Mouse (Mus musculus): ENCODE measurements around the gene Syf2.

The Syf2 gene

GRCm38 (mm10) chr4:134968605-134968976, 37.9 kb downstream of the Syf2 start:
- DNase-seq (ENCODE audit: low read depth, low spot score), result no peak

GRCm38 (mm10) chr4:134975261-134975928, 44.7 kb downstream of the Syf2 start:
- DNase-seq (ENCODE audit: low read depth, low spot score), result no peak

DNA sequence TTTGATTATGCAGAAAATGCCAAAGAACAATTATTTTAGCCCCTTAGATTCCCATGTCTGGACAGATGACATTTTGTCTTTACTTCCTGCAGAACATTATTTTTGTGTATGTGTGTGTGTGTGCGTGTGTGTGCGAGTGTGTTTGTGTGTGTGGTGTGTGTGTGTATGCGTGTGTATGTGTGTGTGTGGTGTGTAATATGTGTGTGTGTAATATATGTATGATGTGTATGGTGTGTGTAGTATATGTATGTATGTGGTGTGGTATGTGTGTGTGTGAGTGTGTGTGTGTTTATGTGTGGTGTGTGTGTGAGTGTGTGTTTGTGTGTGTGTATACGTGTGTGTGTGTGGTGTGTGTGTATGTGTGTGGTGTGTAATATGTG, 45.2 kb downstream of the Syf2 start:
- no peak for DNase-seq (ENCODE audit: low read depth, low spot score)

- no peak for DNase-seq (ENCODE audit: low read depth, low spot score)
Observed at GRCm38 (mm10) chr4:134978930-134979329, 48.2 kb downstream of the Syf2 start.

DNA sequence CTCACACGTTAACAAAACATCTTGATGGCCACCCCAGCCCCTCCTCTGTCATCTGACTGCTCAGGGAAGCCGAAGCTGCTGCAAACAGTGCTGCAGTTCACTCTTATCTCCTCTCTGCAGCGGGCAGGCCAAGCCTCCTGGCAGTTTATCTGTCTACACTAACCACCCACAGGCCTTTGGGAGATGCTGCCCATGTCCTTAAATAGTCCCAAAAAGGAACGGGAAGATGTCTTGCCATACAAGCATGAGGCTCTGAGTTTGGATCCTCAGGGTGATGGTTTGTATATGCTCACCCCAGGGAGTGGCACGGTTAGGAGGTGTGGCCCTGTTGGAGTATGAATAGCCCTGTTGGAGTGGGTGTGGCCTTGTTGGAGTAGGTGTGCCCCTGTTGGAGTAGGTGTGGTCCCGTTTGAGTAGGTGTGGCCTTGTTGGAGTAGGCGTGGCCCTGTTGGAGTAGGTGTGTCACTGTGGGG, 51.3 kb downstream of the Syf2 start:
- DNase-seq (ENCODE audit: low read depth, low spot score), result no peak

DNA sequence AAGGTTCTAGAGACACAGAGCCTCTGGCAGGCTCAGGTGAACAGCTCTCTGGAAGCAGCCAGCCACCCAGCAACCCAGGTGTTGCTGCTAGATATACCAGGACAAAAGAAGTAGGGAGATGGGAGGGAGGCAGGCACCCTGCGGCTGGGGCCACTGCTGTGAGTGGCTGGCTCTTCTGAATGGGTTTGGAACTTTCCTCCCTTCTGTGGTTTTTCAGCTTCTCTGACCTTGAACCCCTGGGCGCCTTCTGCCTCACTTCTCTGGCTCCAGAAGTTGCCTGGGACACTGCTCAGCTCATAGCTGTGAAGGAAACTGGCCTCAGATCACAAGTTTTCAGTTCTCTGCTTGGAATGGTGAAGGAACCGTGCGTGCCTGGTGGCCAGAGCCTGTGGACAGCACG, 52.4 kb downstream of the Syf2 start:
- no peak for DNase-seq (ENCODE audit: low read depth, low spot score)

DNA sequence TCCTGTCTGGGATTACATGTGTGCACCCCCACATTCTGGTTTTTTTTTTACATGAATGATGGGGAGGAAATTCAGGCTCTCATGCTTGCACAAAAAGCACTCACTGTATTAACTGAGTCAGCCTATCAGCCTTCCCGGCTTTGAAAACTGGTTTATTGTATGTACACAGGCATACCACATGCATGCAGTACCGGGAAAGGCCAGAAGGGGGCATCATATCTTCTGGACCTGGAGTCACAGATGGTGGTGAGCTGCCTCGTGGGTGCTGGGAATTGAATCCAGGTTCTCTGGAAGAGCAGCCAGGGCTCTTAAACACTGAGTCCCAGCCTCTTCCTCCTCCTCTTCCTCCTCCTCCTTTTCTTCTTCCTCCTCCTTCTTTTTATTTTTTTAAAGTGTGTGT, 53.9 kb downstream of the Syf2 start:
- no peak for DNase-seq (ENCODE audit: low read depth, low spot score)

GRCm38 (mm10) chr4:134985626-134986335, 55.1 kb downstream of the Syf2 start:
- no peak for DNase-seq (ENCODE audit: low read depth, low spot score)

DNA sequence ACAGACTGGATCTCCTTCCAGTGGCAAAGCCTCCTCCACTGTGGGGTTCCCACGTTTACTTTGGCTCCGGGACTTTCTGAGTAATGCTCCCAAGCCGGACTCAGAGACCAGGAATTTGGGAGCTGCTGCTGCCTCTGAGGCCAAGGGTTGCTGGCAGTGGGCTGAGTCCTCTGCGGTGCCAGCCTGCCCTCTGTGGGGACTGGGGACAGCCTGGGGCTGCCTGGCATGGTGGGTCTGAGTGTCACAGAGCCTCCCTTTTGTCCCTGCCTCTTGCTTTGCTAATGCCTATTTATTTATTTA, 55.6 kb downstream of the Syf2 start:
- DNase-seq (ENCODE audit: low read depth, low spot score), result no peak

- no peak for DNase-seq (ENCODE audit: low read depth, low spot score)
Observed at GRCm38 (mm10) chr4:134986963-134987362, 56.3 kb downstream of the Syf2 start.
